Mouse (Mus musculus) embryonic facial prominence, embryonic 11.5 days (tissue): ENCODE measurements at regions not wholly inside any gene's neighbourhood (a gene's known extent, or its start where the extent isn't known, plus 50 kb on each side); places are given as distances from the start of the nearest gene placed in this dataset.
"Not testable (repeated sequence)": the region's sequence is repeated elsewhere in the genome, so short reads cannot be mapped to it uniquely, and the experiment has no call there.

Experiments
- ATAC-seq: fragments of 200-750 bp; cut with Nextera tagmentation; replicated peaks from 2 replicates; pipeline ENCODE4 v1.8.0; 2017; ENCODE audit warnings: low read depth; ENCODE audit not compliant: insufficient number of reproducible peaks, low FRiP score, low TSS enrichment
- DNase-seq: peaks from one replicate; pipeline ENCODE4 v3.0.0-alpha.2; 2015; ENCODE audit warnings: low spot score
- H3K27ac ChIP-seq: fragments of 300-500 bp; sonication (generic); replicated peaks from 2 replicates; pipeline ENCODE4 v1.5.1; 2014; ENCODE audit warnings: mild to moderate bottlenecking, low read depth, low read length, control low read depth
- H3K27me3 ChIP-seq: fragments of 300-500 bp; sonication (generic); 2 replicates; pipeline ENCODE4 v1.6.1; 2014; ENCODE audit warnings: mild to moderate bottlenecking, low read length, moderate library complexity, mixed read lengths; ENCODE audit not compliant: control insufficient read depth, insufficient read depth
- H3K36me3 ChIP-seq: fragments of 300-500 bp; sonication (generic); replicated peaks from 2 replicates; pipeline ENCODE4 v1.6.1; 2014; ENCODE audit warnings: low read depth, mild to moderate bottlenecking, low read length, moderate library complexity, mixed read lengths; ENCODE audit not compliant: control insufficient read depth, insufficient read depth
- H3K4me1 ChIP-seq: fragments of 300-500 bp; sonication (generic); 2 replicates; pipeline ENCODE4 v1.6.1; 2014; ENCODE audit warnings: low read length, mixed read lengths; ENCODE audit not compliant: control insufficient read depth, insufficient read depth
- H3K4me2 ChIP-seq: fragments of 300-500 bp; sonication (generic); 2 replicates; pipeline ENCODE4 v1.6.1; 2014; ENCODE audit warnings: low read depth, mild to moderate bottlenecking, control low read depth, low read length, moderate library complexity
- H3K4me3 ChIP-seq: fragments of 300-500 bp; sonication (generic); 2 replicates; pipeline ENCODE4 v1.5.1; 2014; ENCODE audit warnings: low read depth, low read length, control low read depth
- H3K9ac ChIP-seq: fragments of 300-500 bp; sonication (generic); replicated peaks from 2 replicates; pipeline ENCODE4 v1.6.1; 2014; ENCODE audit warnings: mild to moderate bottlenecking, control low read depth, low read length
- H3K9me3 ChIP-seq: fragments of 300-500 bp; sonication (generic); replicated peaks from 2 replicates; pipeline ENCODE4 v1.6.1; 2016; ENCODE audit warnings: mild to moderate bottlenecking, low read length, inconsistent platforms, mixed read lengths; ENCODE audit not compliant: control insufficient read depth
- WGBS: fragments of 180-500 bp; shearing (Covaris S2); extraction: QIAGEN DNeasy Blood & Tissue Kit; methylation state at CpG from one replicate; pipeline ENCODE4 v1.1.7; 2014; 5-methylcytosine and 5-hydroxymethylcytosine counted together

DNA sequence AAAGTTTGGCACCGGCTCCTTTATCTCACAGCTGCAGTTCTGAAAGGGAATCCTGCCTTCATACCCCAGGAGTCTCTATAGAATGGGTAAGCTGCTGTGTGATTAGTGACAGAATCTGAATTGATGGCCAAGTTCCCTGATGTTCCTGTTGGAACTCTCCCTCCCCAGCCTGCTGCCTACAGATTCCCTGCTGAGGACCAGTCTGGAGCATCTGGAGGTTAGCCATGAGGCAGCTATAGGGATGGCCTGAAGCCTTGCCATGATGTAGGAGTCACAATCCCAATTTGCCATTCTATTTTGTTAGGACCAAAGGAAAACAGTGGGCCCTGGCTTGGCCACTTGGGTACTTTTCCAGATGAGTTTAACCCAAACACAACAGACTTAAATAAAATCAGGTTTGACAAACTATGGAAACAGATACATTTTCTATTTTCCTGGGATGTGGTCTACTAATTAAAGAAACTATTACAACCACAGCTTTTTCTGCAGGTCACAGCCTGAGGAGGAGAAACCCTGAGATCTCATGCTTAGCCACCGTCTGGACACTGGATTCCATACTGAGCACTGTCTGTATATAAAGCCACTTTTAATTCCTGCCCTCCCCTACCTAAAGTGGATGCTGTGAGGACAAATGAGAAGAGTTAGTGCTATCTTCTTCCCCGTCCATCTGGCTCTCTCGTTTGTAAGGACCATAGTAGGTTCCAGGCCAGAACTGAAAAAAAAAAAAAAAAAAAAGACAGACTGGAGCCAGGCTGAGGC, 349.5 kb upstream of the Tbl1xr1 start:
- H3K36me3 ChIP-seq: no peaks in the 10 kb centered on the region
- no peaks in the 10 kb centered on the region for H3K27me3 ChIP-seq
- no peak overlapping the region for H3K9ac ChIP-seq
- H3K4me3 ChIP-seq: no peak overlapping the region
- DNase-seq: no peak
- no peaks in the 10 kb centered on the region for H3K4me1 ChIP-seq
- WGBS: 65% methylated on average over 4 of the region's 4 CpGs
- H3K27ac ChIP-seq: no peak overlapping the region
- H3K9me3 ChIP-seq: no peaks in the 10 kb centered on the region
- ATAC-seq: no peak
- no peak overlapping the region for H3K4me2 ChIP-seq

DNA sequence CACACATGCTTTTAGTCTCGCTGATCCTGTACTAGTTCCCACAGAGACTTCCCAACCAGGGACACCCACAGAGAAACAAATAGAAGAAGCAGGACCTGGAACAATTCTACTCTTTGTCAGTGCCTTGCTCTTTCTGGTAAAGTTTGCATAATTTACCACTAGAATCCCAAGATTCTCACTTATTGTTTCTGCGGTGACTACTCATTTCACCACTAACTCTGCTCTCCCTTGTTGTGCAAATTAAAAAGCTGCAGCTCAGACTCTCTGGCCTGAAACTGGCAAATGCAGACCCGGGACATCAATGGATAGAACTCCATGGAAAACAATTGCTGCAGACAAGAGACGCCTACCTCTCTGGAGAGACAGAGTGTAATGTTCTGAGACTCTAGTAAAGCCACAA, 348.4 kb upstream of the Tbl1xr1 start:
- H3K9ac ChIP-seq: no peak overlapping the region
- no peak overlapping the region for H3K4me2 ChIP-seq
- H3K4me3 ChIP-seq: no peak overlapping the region
- H3K4me1 ChIP-seq: no peaks in the 10 kb centered on the region
- no peak for DNase-seq
- ATAC-seq: no peak
- H3K36me3 ChIP-seq: no peaks in the 10 kb centered on the region
- H3K27me3 ChIP-seq: no peaks in the 10 kb centered on the region
- no peak overlapping the region for H3K27ac ChIP-seq
- no peaks in the 10 kb centered on the region for H3K9me3 ChIP-seq
- WGBS: 48% methylated on average over 4 of the region's 4 CpGs

DNA sequence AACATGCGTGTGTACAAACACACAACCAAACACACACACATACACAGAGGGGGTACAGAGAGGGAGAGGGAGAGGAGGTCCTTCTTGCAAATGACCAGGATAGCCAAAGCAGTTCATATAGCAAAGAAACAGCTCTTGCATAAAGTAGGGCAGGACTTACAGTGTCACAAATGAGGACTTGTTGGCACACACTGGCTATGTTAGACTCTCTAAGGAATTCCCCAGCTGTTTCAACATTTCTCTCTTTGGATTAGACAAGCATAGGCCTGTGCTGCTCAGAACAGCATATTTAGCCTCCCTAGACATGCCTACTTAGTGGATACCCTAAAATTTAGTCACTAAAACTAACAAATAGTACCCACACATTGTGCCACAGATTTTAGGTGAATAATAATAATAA, 347.1 kb upstream of the Tbl1xr1 start:
- no peak overlapping the region for H3K9ac ChIP-seq
- 81% methylated on average over 1 of the region's 1 CpGs for WGBS
- DNase-seq (no peak), ATAC-seq (no peak)
- H3K9me3 ChIP-seq: no peaks in the 10 kb centered on the region
- H3K4me3 ChIP-seq: no peak overlapping the region
- H3K27me3 ChIP-seq: no peaks in the 10 kb centered on the region
- H3K4me1 ChIP-seq: no peaks in the 10 kb centered on the region
- H3K4me2 ChIP-seq: no peak overlapping the region
- no peak overlapping the region for H3K27ac ChIP-seq
- no peaks in the 10 kb centered on the region for H3K36me3 ChIP-seq

DNA sequence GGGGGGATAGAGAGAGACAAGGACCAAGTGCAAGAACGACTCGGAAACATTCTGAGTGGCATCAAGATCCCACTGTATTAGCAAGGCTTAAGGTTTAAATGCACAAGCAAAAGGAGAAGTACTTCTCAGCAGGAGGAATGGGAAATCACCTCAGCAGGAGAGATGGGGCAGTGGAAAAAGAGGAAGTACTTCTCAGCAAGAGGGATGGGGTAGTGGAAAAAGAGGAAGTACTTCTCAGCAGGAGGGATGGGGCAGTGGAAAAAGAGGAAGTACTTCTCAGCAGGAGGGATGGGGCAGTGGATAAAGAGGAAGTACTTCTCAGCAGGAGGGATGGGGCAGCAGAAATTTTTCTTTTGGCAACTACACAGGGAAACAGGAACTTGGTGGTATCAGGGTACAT, 340.8 kb upstream of the Tbl1xr1 start:
- DNase-seq, ATAC-seq, H3K9ac ChIP-seq, H3K4me1 ChIP-seq, H3K4me2 ChIP-seq, H3K27me3 ChIP-seq, H3K36me3 ChIP-seq, H3K9me3 ChIP-seq, H3K4me3 ChIP-seq, H3K27ac ChIP-seq: not testable (repeated sequence)
- 90% methylated on average over 2 of the region's 2 CpGs for WGBS

DNA sequence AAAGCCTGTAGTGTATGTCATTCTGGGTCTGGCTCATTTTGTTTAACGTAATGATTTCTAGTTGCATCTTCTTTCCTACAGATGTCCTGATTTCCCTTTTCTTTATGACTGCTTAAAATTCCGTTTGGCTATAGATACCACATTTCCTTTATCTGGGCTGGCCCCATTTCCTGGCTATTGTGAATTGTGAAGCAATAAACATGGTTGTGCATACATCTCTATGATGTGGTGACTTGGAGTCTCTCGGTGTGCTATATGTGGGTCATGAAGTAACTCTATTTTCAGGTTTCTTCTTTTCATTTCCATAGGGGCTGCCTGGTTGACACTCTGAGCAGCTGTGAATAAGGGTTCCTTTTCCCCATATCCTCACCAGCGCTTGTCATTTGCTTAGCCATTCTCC, 336.7 kb upstream of the Tbl1xr1 start:
- Histone ChIP-seq H3K4me1 (no peaks in the 10 kb centered on the region), H3K4me3 (no peak overlapping the region), H3K4me2 (no peak overlapping the region), H3K9ac (no peak overlapping the region), H3K9me3 (no peaks in the 10 kb centered on the region), H3K27ac (no peak overlapping the region), H3K36me3 (no peaks in the 10 kb centered on the region), H3K27me3 (no peaks in the 10 kb centered on the region)
- no peak for ATAC-seq
- 81% methylated on average over 4 of the region's 4 CpGs for WGBS
- DNase-seq: no peak

DNA sequence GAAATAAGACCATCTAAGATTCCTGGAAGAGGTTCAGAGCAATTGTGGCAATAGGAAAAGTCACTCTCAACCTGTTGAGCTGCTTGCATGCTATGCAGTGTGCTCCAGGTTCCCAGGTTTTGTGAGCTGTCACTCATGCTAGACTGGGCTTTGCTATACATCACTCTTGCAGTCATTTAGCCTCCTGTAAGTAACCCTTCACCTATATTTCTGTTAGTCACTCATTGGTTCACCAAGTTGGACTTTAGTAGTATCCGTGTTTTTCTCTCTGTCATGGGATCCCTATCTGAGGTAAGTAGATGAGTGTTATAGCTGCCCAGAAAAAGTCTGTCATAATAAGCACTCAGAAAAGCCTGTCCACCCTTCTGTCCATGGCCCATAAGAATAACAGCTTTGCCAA, 332.3 kb upstream of the Tbl1xr1 start:
- 88% methylated on average over 1 of the region's 1 CpGs for WGBS
- no peak overlapping the region for H3K27ac ChIP-seq
- H3K9me3 ChIP-seq: no peaks in the 10 kb centered on the region
- no peaks in the 10 kb centered on the region for H3K4me1 ChIP-seq
- H3K36me3 ChIP-seq: no peaks in the 10 kb centered on the region
- no peak overlapping the region for H3K9ac ChIP-seq
- H3K4me2 ChIP-seq: no peak overlapping the region
- no peak for ATAC-seq
- H3K27me3 ChIP-seq: no peaks in the 10 kb centered on the region
- DNase-seq: no peak
- H3K4me3 ChIP-seq: no peak overlapping the region

DNA sequence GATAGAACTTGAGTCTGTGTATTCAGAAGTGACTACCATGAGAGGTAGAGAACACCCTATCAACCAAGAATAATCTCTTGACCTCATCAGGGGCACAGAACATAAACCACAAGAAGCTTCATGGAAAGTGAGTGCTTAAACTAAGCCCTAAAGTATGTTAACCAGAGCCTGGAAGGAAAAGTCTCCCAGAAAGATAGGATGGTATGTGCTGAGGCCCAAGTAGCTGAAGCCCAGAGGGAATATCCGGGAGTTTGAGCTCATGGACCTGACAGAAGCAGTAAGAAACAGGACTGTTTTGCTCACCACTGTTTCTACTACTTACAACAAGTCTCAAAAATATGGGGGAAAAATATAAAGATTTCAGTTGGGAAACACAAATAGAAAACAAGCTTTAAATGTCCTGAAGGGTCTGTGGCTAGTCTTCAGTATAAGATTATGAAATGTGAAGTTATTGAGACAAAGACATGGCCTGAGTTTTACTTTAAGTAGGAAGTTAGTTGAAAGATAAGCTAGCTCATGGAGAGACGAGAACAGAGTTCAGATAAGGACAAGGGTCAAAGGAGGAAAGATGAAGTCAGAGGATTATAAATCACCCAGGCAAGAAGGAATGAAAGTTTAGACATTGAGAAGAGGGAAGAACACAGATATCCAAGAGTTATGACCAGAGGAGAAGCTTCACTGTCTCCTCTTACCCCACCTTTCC, 315.8 kb upstream of the Tbl1xr1 start:
- Histone ChIP-seq H3K27ac (no peak overlapping the region), H3K4me2 (no peak overlapping the region), H3K27me3 (no peaks in the 10 kb centered on the region), H3K4me1 (no peaks in the 10 kb centered on the region), H3K9ac (no peak overlapping the region), H3K36me3 (no peaks in the 10 kb centered on the region), H3K4me3 (no peak overlapping the region), H3K9me3 (no peaks in the 10 kb centered on the region)
- 62% methylated on average over 2 of the region's 2 CpGs for WGBS
- DNase-seq: no peak
- no peak for ATAC-seq

DNA sequence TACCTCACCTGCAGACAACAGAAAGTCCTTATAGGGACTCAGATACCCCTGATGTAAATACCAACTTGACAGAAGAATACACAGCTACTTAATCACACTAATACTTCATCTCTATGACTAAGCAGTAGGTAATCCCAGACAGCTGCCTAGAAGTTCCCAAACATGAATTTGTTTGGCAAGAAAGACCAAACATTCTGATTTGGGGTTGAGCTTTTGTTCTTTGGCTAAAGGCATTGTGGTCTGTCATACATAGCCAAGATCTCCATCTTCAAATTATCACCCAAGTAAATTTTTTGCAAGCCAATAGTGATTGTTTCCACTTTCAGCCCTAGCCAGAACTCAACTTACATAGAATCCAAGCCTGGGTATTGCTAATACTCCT, 315.2 kb upstream of the Tbl1xr1 start:
- no peaks in the 10 kb centered on the region for H3K36me3 ChIP-seq
- H3K4me3 ChIP-seq: no peak overlapping the region
- no peaks in the 10 kb centered on the region for H3K4me1 ChIP-seq
- H3K9ac ChIP-seq: no peak overlapping the region
- ATAC-seq (no peak), DNase-seq (no peak)
- H3K4me2 ChIP-seq: no peak overlapping the region
- no peak overlapping the region for H3K27ac ChIP-seq
- no peaks in the 10 kb centered on the region for H3K27me3 ChIP-seq
- H3K9me3 ChIP-seq: no peaks in the 10 kb centered on the region
